Mouse (Mus musculus) hindbrain, embryonic 16.5 days (tissue): ENCODE measurements around the gene Zbtb38. TPM values are rescaled to one million over a fixed set of nuclear protein-coding genes. Genes with fewer than 3 reads are reported as not detected.
"Not testable (repeated sequence)": the region's sequence is repeated elsewhere in the genome, so short reads cannot be mapped to it uniquely, and the experiment has no call there.

ENCODE experiments used
- ATAC-seq: fragments of 200-750 bp; cut with Nextera tagmentation; 2 replicates; pipeline ENCODE4 v1.8.0; 2017; ENCODE audit warnings: moderate TSS enrichment, moderate library complexity
- H3K27ac ChIP-seq: fragments of 300-500 bp; sonication (generic); 2 replicates; pipeline ENCODE4 v1.5.1; 2014; ENCODE audit warnings: low read depth, mild to moderate bottlenecking, control low read depth, low read length, moderate library complexity
- H3K27me3 ChIP-seq: fragments of 300-500 bp; sonication (generic); replicated peaks from 2 replicates; pipeline ENCODE4 v1.6.1; 2014; ENCODE audit warnings: low read length; ENCODE audit not compliant: control insufficient read depth, insufficient read depth
- H3K36me3 ChIP-seq: fragments of 300-500 bp; sonication (generic); 2 replicates; pipeline ENCODE4 v1.6.1; 2014; ENCODE audit warnings: mild to moderate bottlenecking, low read length, moderate library complexity, mixed read lengths; ENCODE audit not compliant: control insufficient read depth, insufficient read depth
- H3K4me1 ChIP-seq: fragments of 300-500 bp; sonication (generic); 2 replicates; pipeline ENCODE4 v1.6.1; 2014; ENCODE audit warnings: low read depth, low read length; ENCODE audit not compliant: control insufficient read depth, insufficient read depth
- H3K4me2 ChIP-seq: fragments of 300-500 bp; sonication (generic); 2 replicates; pipeline ENCODE4 v1.6.1; 2014; ENCODE audit warnings: mild to moderate bottlenecking, low read length, control low read depth, moderate library complexity
- H3K4me3 ChIP-seq: fragments of 300-500 bp; sonication (generic); 2 replicates; pipeline ENCODE4 v1.5.1; 2014; ENCODE audit warnings: mild to moderate bottlenecking, low read length, control low read depth, moderate library complexity
- H3K9ac ChIP-seq: fragments of 300-500 bp; sonication (generic); 2 replicates; pipeline ENCODE4 v1.6.1; 2014; ENCODE audit warnings: low read depth, mild to moderate bottlenecking, control low read depth, low read length, moderate library complexity
- H3K9me3 ChIP-seq: fragments of 300-500 bp; sonication (generic); 2 replicates; pipeline ENCODE4 v1.6.1; 2014; ENCODE audit warnings: mild to moderate bottlenecking, low read length, moderate library complexity; ENCODE audit not compliant: control insufficient read depth
- WGBS: fragments of 180-500 bp; shearing (Covaris S2); extraction: QIAGEN DNeasy Blood & Tissue Kit; methylation state at CpG from one replicate; pipeline ENCODE4 v1.1.7; 2014; 5-methylcytosine and 5-hydroxymethylcytosine counted together
- polyA plus RNA-seq: library from polyadenylated mRNA; unstranded; fragments of >200 nt; fragmentation: Nextera tagmentation; extraction: Ambion mirVana; gene quantifications from 2 replicates; pipeline ENCODE4 v1.2.1, GENCODE M21; 2015

The Zbtb38 gene
- polyA plus RNA-seq, 1 experiment from 2014 or later = 43.8 TPM

DNA sequence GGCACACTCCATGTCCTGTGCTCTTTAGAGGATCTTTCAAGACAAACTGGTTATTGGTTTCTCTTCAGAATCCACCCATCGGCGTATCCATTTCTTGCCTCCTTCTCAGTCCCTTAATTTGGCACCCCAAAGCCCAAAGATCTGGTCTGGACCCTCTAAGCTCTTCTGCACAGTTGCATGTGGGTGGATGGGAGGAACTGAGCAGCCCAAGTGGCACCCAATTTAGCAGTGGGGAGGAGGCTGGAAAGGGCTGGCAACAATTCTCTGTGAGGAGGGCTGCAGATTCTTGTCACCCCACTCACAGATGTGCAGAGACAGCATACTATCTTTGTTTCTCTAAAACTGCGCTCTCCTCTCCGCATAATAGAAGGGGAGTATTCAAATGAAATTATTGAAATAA, 103.3 kb downstream of the Zbtb38 start:
- no peak overlapping the region for H3K9ac ChIP-seq
- H3K36me3 ChIP-seq = no peaks in the 10 kb centered on the region
- H3K9me3 ChIP-seq = no peaks in the 10 kb centered on the region
- H3K27ac ChIP-seq = no peak overlapping the region
- H3K4me1 ChIP-seq = no peaks in the 10 kb centered on the region
- H3K27me3 ChIP-seq = no peaks in the 10 kb centered on the region
- WGBS = 91% methylated on average over 4 of the region's 4 CpGs
- no peak for ATAC-seq
- H3K4me2 ChIP-seq = no peak overlapping the region
- H3K4me3 ChIP-seq = no peak overlapping the region

DNA sequence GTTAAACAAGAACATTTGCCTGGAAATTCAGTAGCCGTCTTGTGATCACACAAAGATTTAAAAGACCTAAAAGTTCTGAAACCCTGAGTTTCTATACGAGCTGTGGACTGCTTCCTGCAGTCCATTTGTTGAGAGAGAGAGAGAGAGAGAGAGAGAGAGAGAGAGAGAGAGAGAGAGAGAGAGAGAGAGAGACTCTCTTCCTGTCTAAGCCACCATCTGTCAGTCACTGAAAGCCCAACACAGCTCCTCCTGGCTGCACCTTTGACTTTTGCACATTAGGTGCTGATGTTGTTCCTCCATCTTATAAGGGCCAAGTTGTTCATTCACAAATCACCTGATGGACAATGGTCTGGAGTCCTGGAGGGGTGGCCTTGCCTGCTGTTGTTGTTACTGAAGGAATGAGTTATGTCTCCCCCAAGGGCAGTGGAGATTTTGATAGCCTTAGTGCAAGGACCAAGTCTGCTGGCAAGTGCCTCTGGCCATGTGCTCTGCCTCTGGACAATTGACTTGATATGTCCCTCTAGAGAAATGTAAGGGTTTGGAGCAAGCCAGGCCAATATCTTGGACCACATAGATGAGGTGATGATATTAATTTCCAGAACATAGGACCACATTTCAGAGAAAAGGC, 105.8 kb downstream of the Zbtb38 start:
- Histone ChIP-seq H3K9ac (no peak overlapping the region), H3K4me3 (no peak overlapping the region), H3K4me2 (no peak overlapping the region), H3K4me1 (no peaks in the 10 kb centered on the region), H3K9me3 (no peaks in the 10 kb centered on the region), H3K36me3 (no peaks in the 10 kb centered on the region), H3K27ac (no peak overlapping the region), H3K27me3 (no peaks in the 10 kb centered on the region)
- no peak for ATAC-seq
- WGBS = 64% methylated on average over 2 of the region's 2 CpGs

DNA sequence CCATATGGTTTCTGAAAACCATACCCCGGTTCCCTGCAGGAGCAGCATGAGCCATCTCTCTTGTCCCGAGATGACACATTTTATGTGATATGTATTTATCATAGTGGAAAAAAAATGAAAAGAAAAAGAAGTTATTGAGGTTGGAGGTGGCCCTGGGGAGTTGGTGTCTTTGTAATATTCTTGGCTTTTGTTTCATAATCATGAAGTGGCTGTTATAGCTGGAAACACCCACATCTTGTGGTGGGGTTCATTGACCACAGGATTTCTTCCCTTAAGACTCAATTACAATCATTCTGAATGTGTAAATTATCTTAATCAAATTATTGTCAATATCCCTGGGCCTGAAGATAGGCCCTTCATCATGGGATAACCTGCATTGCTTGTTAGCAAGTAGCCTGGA, 107.8 kb downstream of the Zbtb38 start:
- ATAC-seq = no peak
- Histone ChIP-seq H3K27me3 (no peaks in the 10 kb centered on the region), H3K36me3 (no peaks in the 10 kb centered on the region), H3K4me1 (no peaks in the 10 kb centered on the region), H3K9ac (no peak overlapping the region), H3K9me3 (no peaks in the 10 kb centered on the region), H3K4me3 (no peak overlapping the region), H3K4me2 (no peak overlapping the region), H3K27ac (no peak overlapping the region)
- 82% methylated on average over 2 of the region's 2 CpGs for WGBS

DNA sequence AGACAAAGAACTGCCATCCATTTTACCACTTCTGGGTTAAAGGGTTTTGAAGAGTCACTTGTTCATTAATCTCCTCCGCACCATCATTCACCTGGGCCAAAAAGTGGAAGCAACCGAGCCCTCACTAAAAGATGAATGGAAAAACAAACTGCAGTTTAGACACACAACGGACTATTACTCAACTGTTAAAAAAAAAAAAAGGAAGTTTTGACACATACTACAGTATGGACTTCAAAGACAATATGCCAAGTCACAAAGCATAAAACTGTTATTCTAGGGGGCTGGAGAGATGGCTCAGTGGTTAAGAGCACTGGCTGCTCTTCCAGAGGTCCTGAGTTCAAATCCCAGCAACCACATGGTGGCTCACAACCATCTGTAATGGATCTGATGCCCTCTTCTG, 108.6 kb downstream of the Zbtb38 start:
- 91% methylated on average over 3 of the region's 3 CpGs for WGBS
- H3K27ac ChIP-seq, H3K4me3 ChIP-seq, ATAC-seq, H3K4me2 ChIP-seq, H3K9me3 ChIP-seq, H3K27me3 ChIP-seq, H3K4me1 ChIP-seq, H3K9ac ChIP-seq, H3K36me3 ChIP-seq: not testable (repeated sequence)

DNA sequence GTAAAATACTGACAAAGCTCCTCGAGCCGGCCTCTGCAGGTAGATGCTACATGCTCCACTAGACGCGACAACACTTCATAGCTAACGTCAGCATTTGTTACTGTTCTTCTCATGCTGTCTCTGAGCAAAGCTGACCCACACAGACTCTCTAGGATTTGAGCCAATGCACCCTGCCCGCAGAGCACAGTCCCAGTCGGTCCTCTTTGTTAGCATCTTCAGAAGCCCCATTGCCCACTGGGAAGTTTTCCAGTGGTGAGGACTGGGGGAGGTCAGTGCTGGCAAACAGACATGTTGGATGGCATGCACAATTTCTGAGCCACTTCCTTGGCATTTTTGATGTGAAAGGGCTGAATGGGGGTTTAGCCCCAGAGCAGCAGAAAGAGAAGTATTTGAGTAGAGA, 113.2 kb downstream of the Zbtb38 start:
- peak; percentile 87 for ATAC-seq
- Histone ChIP-seq H3K27me3 (no peaks in the 10 kb centered on the region), H3K9ac (no peak overlapping the region), H3K36me3 (no peaks in the 10 kb centered on the region), H3K4me3 (no peak overlapping the region), H3K9me3 (no peaks in the 10 kb centered on the region), H3K4me1 (no peaks in the 10 kb centered on the region), H3K4me2 (no peak overlapping the region), H3K27ac (no peak overlapping the region)
- WGBS = 82% methylated on average over 7 of the region's 7 CpGs

DNA sequence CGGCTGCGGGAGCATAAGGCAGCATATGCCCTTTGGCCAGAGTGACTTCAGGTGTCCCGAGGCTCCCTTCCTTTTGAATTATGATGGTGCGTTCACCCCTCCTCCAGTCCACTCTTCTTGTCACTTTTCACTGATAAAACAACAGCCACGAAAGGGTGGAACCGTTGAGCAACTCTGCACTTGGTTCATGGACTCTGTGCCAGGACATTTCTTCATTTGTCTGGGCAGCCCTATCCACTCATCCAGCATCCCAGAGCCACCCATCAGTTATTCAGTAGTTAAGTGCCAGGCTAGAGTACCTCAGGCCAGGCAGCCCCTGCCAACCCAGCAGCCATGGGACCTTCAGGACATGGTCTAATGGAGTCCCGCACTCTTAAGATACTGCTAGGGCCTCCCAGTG, 114.1 kb downstream of the Zbtb38 start:
- Histone ChIP-seq H3K4me2 (no peak overlapping the region), H3K27ac (no peak overlapping the region), H3K36me3 (no peaks in the 10 kb centered on the region), H3K27me3 (no peaks in the 10 kb centered on the region), H3K9me3 (no peaks in the 10 kb centered on the region), H3K9ac (no peak overlapping the region), H3K4me3 (no peak overlapping the region), H3K4me1 (no peaks in the 10 kb centered on the region)
- no peak for ATAC-seq
- 90% methylated on average over 7 of the region's 7 CpGs for WGBS

DNA sequence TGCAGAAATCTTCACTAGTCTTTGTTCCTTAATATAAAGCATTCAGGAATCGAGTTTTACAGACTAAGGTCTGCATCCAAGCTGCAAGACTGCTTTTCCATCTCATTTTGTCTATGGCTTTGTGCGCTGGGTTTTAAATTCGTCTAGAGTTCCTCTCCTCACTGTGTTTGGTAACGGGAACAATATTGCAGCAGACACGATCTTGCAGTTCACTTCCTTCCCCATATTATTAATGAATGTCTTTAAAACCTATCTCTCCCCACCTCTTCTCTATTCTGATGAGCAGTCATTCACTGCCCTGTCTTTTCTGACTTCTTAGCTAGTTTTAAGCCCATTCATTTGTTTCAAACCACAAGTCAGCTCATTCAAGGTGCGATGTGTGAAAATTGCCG, 115.5 kb downstream of the Zbtb38 start:
- Histone ChIP-seq H3K4me3 (no peak overlapping the region), H3K27me3 (no peaks in the 10 kb centered on the region), H3K4me1 (no peaks in the 10 kb centered on the region), H3K9ac (no peak overlapping the region), H3K4me2 (no peak overlapping the region), H3K9me3 (no peaks in the 10 kb centered on the region), H3K27ac (no peak overlapping the region), H3K36me3 (no peaks in the 10 kb centered on the region)
- 67% methylated on average over 7 of the region's 7 CpGs for WGBS
- no peak for ATAC-seq

DNA sequence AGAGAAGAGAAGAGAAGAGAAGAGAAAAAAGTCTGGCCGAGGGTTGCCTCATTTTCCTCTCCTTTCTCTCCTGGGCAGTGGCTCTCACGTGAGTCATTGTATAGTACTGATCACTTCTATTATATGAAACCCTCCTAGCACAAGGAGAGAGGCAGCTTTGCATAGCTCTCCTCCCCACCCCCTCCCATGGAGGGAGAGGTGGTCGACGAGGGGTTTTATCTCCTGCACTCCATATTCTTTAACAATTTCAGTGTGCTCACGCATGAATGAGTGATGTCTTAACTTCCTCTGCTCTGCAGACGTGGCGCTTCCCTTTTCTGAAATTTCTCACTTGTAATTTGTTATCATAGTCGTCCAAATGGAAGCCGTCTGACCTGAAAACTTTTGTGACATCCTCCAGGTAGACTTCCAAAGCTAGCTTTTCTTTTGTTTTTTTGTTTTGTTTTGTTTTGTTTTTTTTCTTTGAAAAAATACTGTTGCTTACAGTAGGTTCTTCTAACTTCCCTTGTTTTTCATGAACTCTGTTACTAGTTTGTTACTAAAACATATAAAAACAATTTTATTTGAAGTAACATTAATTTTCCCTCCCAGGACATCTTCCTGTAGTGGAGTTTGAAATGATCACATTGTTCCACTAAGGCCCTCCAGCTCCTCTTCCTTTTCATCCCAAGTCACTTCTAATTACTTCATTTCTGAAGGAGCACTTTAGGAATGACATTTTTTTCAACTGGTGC, 116.0 kb downstream of the Zbtb38 start:
- Histone ChIP-seq H3K9me3 (no peaks in the 10 kb centered on the region), H3K27me3 (no peaks in the 10 kb centered on the region), H3K4me2 (no peak overlapping the region), H3K27ac (no peak overlapping the region), H3K36me3 (no peaks in the 10 kb centered on the region), H3K9ac (no peak overlapping the region), H3K4me3 (no peak overlapping the region), H3K4me1 (no peaks in the 10 kb centered on the region; the same call in 1 of the 2 replicates)
- no peak for ATAC-seq
- 46% methylated on average over 9 of the region's 9 CpGs for WGBS

DNA sequence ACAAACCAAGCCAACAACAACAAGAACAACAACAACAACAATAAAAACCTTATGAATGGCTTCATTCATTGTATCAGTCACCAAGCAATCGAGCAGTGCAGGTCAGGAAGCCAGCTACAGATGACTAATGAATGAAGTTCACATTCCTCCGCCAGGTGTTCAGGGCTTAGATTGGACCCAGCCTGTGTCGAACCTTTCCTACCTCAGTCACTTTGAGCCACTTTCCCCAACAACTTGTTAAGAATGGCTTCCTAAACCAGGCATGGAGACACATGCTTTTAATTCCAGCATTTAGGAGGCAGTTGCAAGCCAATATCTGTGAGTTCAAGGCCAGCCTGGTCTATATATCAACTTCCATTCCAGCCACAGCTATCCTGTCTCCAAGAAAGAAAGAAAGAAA, 116.7 kb downstream of the Zbtb38 start:
- Histone ChIP-seq H3K4me3 (no peak overlapping the region), H3K36me3 (no peaks in the 10 kb centered on the region), H3K27me3 (no peaks in the 10 kb centered on the region), H3K4me1 (no peaks in the 10 kb centered on the region; the same call in 1 of the 2 replicates), H3K9me3 (no peaks in the 10 kb centered on the region), H3K27ac (no peak overlapping the region), H3K9ac (no peak overlapping the region), H3K4me2 (no peak overlapping the region)
- ATAC-seq = no peak
- 80% methylated on average over 3 of the region's 3 CpGs for WGBS
